Mouse (Mus musculus) ovary, postnatal 36 days (tissue): ENCODE results near the gene Mosmo.
A peak's percentile ranks its signal among the peaks of the same experiment; 100 is the strongest.

Experiments
- DNase-seq: peaks from one replicate; pipeline ENCODE4 v3.0.0; 2022; ENCODE audit warnings: low spot score, mixed read lengths

Mosmo gene

GRCm38 (mm10) chr7:120677001-120677643 is at the start of gene Mosmo:
Gene Mosmo (plus strand): TSS chr7:120677618.
- DNase-seq, result peak; percentile 79

GRCm38 (mm10) chr7:120632518-120632917 is 44.9 kb upstream of the Mosmo start:
- DNase-seq, result no peak

- no peak for DNase-seq
These were observed 43.1 kb upstream of the Mosmo start for GRCm38 (mm10) chr7:120634301-120634700.

GRCm38 (mm10) chr7:120634711-120635361 is 42.6 kb upstream of the Mosmo start, which contains the start of gene Uqcrc2:
Gene Uqcrc2 (plus strand): TSS chr7:120635176.
- peak; percentile 86 for DNase-seq

- no peak for DNase-seq
These were observed 42.0 kb upstream of the Mosmo start for GRCm38 (mm10) chr7:120635362-120635781.

GRCm38 (mm10) chr7:120635821-120636220 is 41.6 kb upstream of the Mosmo start:
- no peak for DNase-seq

- DNase-seq, result no peak
These were observed 34.2 kb upstream of the Mosmo start for GRCm38 (mm10) chr7:120643217-120643616.

GRCm38 (mm10) chr7:120647849-120648248 is 29.6 kb upstream of the Mosmo start:
- DNase-seq, result no peak

- no peak for DNase-seq
These were observed 15.3 kb upstream of the Mosmo start for GRCm38 (mm10) chr7:120662079-120662478.

GRCm38 (mm10) chr7:120670153-120670875 is 7.1 kb upstream of the Mosmo start, which contains the start of gene Pdzd9:
Gene Pdzd9 (minus strand): TSS chr7:120670343.
- DNase-seq, result peak; percentile 71

GRCm38 (mm10) chr7:120671271-120671670 is 6.1 kb upstream of the Mosmo start:
- no peak for DNase-seq

GRCm38 (mm10) chr7:120677764-120678531 is 530 bp downstream of the Mosmo start:
- DNase-seq, result peak; percentile 43

- DNase-seq, result no peak
These were observed 1.6 kb downstream of the Mosmo start for GRCm38 (mm10) chr7:120679023-120679422.

GRCm38 (mm10) chr7:120682002-120682401 is 4.6 kb downstream of the Mosmo start:
- no peak for DNase-seq

GRCm38 (mm10) chr7:120684731-120685161 is 7.3 kb downstream of the Mosmo start:
- no peak for DNase-seq

- DNase-seq, result no peak
These were observed 7.8 kb downstream of the Mosmo start for GRCm38 (mm10) chr7:120685227-120685626.

- DNase-seq, result no peak
These were observed 13.2 kb downstream of the Mosmo start for GRCm38 (mm10) chr7:120690634-120691033.

GRCm38 (mm10) chr7:120693831-120694375 is 16.5 kb downstream of the Mosmo start:
- DNase-seq, result no peak

- no peak for DNase-seq
These were observed 17.8 kb downstream of the Mosmo start for GRCm38 (mm10) chr7:120695196-120695595.

GRCm38 (mm10) chr7:120695641-120696040 is 18.2 kb downstream of the Mosmo start:
- no peak for DNase-seq

- DNase-seq, result no peak
These were observed 18.9 kb downstream of the Mosmo start for GRCm38 (mm10) chr7:120696331-120696730.

GRCm38 (mm10) chr7:120699586-120699985 is 22.2 kb downstream of the Mosmo start:
- DNase-seq, result no peak
